Mouse (Mus musculus): ENCODE data around the gene Phpt1.
A peak's percentile ranks its signal among the peaks of the same experiment; 100 is the strongest.
"Not testable (repeated sequence)": the region's sequence is repeated elsewhere in the genome, so short reads cannot be mapped to it uniquely, and the experiment has no call there.

Gene Phpt1

DNA sequence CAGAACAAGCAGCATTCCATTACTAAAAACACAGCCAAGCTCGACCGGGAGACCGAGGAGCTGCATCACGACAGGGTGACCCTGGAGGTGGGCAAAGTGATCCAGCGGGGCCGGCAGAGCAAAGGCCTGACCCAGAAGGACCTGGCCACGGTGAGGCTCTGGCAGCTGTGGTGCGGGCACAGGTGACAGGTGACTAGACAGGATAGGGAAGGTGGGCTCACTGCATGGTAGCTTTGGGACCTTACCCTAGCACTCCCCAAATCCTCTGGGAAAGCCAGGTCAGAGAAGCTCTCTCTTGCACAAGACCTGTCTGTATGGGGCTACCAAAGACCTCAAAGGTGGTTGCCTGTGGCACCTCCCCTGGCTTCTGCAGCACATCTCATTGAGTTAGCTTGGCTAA, 14.5 kb downstream of the Phpt1 start:
- DNase-seq (ENCODE audit: low spot score) = no peak

DNA sequence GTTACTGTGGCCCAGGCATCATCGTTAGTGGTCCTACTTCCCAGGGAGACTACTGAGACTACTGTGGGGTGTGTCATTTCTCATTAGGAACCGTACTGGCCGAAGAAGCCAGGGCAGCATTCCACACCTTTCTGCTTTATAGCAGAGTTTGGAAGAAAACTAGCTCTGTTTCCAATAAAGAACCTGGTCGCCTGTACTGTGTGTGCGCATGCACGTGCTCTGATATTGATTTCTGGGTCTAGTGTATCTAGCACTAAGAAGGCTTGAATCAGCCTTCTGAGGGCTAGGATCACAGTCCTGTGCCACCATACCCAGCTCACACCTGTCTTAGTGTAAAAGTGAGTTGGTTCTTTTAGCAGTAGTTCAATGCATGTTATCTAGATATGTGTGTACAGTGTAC, 16.2 kb downstream of the Phpt1 start:
- no peak for DNase-seq (ENCODE audit: low spot score)

DNA sequence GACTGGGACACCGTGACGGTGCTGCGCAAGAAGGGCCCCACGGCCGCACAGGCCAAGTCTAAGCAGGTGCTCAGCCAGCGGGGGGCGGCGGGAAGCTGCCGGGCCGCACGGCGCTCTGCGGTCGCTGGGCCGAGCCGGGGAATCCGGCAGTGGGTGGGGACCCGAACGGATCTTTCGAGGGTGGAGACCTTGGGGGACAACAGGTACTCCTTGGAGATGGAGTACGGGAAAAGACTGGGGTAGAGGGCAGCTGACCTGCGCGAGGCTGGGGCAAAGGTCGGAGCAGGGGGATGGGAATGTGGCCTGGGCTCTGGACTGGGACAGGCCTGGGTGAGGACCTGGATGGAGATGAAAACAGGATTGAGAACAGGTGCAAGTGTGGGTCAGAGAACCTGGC, 17.1 kb downstream of the Phpt1 start:
- no peak for DNase-seq (ENCODE audit: low spot score)

DNA sequence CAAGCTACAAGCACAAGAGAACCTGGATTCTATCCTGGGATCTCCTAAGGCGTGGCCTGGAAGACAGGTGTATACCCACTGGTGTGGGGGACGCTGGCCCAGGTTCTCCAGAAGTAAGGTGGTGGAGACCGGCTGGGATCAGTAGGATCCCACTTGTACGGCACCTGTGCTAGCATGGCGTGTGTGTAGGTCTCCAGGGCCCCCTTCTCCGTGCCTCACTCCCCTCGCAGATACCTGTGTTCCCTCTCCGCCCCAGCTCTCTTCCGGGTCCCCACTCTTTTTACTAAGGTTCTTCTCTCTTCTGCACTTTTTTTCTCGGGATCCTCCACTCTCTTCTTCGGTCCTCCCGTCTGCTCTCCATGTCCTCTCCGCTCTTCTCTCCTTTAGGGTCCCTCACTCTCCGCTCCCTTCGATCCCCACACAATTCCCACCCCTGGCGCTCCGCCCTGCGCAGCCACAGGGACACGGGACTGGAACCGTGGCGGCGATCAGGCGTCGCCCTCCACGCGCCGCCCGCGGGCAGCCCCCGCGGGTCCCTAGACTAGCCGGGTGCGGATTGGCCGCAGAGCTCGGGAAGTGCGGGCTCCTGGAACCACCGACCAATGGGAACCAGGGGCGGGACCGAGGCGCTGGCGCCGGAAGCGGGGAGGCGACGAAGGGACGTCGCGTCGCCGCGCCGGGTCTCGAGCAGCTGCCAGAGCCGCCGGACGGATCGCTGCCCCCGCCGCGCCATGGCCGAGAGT, 17.6 kb downstream of the Phpt1 start, which contains the start of gene Edf1:
Gene Edf1, plus strand, starts transcription at position 627 of the 743 bp plus-strand sequence.
- DNase-seq (ENCODE audit: low spot score) = peak; percentile 90

DNA sequence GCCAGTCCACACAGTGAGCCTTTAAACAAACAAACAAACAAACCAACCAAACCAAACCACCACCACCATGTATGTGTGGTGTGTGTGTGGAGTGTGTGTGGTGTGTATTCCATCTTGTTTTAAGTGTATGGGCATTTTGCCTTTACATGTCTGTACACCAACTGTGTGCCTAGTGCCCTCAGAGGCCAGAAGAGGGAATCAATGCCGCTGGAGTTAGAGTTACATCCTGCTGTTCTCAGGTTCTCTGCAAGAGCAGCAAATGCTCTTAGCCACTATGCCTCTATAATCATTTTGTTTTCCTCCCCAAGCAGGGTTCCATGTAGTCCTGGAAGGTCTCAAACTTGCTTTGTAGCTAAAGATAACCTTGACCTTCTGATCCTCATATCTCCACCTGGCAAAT, 18.7 kb downstream of the Phpt1 start:
- DNase-seq (ENCODE audit: low spot score) = no peak

DNA sequence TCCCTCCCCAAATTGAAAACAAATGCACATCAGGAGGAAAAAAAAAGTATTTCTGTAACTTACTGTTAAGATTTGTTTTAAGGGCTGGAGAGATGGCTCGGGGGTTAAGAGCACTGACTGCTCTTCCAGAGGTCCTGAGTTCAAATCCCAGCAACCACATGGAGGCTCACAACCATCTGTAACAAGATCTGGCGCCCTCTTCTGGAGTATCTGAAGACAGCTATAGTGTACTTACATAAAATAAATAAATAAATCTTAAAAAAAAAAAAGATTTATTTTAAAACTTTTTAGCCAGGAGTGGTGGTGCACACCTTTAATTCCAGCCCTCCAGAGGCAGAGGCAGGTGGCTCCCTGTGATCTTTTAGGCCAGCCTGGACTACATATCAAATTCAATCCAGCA, 19.5 kb downstream of the Phpt1 start:
- peak; percentile 17 for DNase-seq (ENCODE audit: low spot score)

DNA sequence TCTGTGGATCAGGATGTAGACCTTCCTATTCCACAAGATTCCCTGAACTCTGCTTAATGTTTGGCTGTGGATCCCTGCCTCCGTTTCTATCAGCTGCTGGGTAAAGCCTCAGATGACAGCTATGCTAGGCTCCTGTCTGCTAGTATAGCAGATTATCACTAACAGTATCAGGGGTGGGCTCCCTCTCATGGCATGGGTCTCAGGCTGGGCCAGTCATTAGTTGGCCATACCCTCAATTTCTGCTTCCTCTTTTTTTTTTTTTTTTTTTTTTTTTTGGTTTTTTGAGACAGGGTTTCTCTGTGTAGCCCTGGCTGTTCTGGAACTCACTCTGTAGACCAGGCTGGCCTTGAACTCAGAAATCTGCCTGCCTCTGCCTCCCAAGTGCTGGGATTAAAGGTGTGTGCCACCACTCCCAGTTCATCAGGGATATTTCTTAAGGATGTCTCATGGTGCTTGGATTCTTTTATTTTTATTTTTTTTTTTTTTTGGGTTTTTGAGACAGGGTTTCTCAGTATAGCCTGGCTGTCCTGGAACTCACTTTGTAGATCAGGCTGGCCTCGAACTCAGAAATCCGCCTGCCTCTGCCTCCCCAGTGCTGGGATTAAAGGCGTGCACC, 21.7 kb downstream of the Phpt1 start:
- DNase-seq (ENCODE audit: low spot score) = not testable (repeated sequence)

DNA sequence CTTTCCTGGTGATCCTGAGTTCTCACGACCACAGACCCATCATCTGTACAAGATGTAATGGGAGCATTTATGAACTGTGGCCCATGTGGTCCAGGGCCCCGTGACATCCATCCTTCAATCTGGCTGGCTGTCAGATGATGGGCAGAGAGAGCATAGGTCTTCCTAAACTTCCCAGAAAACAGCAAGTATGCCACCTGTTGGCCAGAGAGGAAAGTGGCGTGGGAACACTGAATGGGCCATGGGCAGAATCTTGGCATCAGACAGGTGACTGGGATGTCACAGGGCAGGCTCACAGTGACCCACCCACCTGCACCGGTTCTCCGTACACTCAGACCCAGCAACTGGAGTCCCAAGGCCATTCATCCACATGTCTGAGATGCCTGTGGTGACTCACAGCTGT, 23.8 kb downstream of the Phpt1 start:
- peak; percentile 38 for DNase-seq (ENCODE audit: low spot score)

DNA sequence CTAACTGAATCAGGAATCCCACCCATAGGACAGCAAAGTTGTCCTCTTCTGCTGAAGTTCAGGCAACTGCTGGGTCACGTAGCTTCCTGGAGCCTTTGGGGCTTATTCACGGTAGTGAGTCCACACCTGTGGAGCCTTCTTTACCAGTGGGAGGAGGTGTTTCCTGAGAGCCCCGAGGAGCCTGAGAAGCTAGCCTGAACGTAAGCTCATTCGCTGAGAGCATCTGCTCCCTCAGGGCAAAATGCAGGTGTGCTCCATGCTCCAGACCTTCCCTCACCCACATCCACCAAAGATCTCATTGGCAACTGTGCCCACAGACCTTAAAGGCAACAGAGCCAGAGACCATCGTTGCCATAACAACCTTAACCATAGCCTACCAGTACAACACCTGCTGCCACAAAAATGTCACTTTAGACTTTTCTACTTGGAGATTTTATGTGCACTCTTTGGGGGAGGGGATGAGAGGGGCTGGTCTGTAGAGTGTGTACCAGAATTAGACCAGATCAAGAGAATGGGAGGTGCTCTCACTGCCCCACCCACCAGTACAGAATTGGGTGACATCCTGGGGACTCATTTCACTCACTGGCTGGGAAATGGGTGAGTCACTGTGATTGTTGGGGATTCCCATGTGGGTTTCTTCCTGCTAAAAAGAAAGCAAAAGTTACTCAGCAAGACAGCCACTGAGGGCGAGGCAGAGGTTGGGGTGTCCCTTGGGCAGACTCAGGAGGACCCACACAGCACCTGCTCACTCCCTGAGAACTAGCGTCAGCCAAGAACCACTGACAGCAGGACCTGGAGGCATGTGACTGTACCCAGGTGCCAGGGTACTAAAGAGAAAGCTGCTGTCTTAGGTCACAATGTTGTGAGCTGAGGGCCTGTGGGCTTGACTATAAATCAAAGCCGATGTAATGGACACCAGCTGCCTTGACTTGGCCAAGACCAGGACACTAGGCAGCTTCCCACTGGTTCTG, 25.7 kb downstream of the Phpt1 start:
- DNase-seq (ENCODE audit: low spot score) = peak; percentile 86

DNA sequence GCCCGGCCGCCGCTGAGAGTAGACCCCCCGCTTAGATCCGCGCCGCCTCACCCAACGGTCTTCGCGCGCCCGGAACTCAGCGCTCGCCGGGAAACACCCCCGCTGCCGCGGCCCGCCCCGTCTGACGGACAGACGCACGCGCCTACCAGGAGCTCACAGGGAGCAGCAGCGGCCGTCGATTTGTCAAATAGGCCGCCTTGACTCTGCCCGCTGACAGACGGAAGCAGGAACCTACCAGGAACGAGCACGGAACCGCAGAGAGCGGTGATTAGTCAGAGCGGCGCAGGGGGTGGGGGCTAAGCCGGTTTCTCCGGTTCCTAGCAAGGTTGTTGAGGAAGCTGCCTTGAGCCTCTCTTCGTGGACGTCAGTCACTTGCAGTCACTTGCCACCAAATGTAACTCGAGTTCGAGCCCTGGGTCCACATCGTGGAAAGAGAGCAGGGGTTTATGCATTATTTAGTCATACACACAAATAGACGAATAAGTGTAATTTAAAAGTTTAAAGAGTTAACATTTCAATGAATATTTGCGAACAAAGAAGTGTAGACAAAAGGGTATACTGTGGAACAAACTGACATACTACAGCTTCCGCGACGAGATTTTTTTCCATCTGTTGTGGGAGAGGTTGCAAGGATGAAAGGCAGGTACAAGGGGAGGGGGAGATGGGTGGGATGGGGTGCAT, 28.1 kb downstream of the Phpt1 start, which contains the start of gene Traf2:
Gene Traf2, minus strand, starts transcription at position 130 of the 681 bp plus-strand sequence.
- peak; percentile 99 for DNase-seq (ENCODE audit: low spot score)

DNA sequence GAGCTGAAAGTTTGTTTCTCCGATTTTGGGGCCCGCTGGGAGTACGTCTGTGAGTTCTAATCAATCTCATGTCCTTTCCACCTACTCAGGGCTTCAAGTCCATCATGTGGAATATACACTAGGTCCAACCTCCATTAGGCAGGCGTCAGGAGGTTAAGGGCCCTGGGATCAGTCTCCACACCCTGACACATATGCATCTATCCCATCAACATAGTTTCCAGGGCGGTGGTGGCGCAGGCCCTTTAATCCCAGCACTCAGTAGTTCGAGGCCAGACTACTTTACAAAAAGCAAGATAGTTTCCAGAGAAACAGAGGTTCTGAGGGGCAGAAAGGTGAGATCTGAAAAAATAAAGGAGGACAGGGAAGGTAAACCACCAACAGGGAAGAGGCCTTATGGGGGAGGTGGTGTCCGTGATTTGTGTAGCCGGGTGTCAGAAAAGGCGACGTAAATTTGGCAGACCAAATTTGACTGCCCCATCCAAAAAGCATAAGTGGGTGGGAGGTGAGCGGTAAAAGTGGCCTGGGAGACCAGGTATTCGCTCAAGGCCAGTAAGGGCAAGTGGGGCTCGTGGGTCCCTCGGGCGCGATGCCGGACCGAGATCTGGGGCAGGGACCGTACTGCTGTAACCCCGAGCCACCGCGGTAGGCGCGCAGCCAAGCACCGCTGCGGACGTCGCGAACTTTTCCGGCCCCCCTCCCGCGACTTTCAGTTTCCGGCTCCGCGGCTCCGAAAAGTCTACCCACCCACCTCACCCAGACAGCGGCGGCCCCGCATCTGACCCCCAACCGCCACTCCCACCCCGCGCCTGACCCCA, 28.8 kb downstream of the Phpt1 start:
- no peak for DNase-seq (ENCODE audit: low spot score)

DNA sequence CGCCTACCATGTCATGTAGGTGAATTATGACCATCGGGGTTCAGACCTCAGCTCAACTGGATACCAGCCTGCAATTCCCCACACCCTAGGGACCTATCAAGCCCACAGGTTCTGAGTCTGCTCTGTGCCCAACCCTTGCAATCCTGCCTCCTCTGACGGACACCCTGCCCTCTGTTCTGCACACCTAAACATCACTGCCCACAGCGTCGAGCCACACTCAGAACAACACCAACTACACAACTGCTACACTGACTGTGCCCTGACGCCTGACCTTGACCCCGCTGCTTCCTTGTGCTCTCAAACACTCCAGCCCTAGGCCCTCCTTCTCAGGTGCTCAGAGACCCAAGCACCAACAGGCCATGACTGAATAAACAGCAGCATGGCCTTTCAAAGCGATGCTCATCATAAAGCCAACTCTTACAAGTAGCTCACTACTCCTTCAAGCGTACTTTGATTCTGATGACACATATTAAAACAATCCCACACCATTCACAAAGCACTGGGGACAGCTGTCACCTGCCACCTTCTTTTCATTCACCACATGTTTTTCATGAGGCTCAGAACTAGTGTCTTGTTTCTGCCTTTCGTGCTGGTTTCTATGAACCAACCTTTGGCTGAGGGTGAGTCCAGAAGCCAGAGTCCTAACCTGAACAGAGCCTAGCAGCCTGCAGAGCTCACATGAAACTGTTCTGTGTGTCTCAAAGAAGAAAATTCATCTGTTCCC, 33.2 kb downstream of the Phpt1 start:
- no peak for DNase-seq (ENCODE audit: low spot score)

DNA sequence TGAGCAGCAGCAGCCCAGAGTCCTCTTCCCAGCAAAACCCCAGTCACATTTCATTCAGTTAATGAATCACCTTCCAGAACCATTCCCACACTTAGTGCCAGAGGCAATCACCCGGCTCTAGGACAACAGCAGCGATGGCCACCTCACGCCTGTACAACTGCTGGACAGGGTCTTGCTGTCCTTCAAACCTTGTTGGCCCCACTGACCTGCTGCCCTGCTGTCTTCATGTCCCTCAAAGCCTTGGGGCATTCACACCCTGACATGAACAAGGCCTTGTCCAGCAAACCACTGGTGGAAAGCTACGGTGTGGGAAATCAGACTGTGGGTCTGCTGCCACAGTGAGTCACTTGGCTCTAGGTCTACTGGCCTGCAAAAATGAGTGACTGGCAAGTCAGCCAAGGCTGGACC, 34.5 kb downstream of the Phpt1 start:
- no peak for DNase-seq (ENCODE audit: low spot score)

DNA sequence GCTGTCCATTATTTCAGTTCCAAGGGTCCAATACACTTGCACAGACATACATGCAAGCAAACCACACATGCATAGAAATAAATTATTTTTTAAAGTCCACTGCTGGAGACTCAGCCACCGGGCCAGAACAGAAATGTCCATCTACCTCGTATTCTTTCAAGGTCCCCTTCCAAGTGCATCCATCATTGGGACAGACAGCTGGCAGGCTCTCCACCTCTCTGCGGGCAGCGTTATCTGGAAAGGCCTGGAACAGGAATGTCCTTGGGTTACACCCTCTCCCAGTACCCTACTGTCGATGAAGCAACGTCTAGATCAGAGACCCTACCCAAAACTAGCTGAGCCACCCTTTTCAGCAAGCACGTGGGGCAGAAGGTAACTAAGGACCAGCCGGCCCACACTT, 38.5 kb downstream of the Phpt1 start:
- no peak for DNase-seq (ENCODE audit: low spot score)

DNA sequence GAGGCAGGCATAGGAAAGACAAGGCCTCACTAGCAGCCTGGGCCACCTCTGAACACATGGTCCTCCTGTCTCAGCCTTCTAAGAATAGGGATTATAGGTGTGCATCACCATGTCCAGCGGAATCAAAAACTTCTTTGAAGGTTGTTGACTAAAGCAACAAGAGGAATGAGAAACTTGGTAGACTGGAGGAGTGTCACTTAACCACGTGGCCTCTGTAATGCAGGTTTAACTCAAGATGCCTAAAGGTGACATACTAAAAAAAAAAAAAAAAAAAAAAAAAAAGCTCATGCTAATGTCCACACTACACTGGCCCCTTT, 40.2 kb downstream of the Phpt1 start:
- no peak for DNase-seq (ENCODE audit: low spot score)

DNA sequence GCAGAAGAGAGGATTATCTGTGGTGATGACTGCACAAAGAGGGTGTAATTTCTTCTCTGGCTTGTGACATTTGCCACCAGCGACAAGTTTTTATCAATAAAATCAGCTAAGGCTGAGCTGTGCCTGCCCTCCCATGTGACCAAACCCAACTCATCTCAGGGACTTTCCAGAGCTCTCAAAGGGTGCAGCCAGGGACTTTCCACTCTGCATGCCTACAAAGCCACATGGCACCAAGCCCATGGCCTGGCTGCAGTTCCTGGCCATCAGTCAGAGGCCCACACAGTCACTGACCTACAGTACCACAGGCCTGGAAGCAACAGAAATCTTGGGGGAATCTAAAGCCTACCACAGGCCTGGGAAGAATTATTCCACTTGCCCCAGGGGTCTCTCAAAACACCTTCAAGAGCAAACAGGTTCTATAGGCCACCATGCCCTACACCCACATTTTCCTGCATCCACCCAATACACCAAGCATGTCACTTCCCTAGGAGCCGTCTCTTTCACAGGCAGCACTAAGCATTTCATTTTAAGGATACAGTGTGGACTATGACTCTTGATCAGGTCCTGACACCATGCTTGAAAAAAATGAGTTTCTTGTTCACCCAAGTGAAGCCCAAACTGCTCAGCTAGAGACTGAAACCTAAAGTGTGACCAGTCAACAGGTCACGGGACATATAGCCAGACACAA, 40.7 kb downstream of the Phpt1 start:
- peak; percentile 79 for DNase-seq (ENCODE audit: low spot score)

DNA sequence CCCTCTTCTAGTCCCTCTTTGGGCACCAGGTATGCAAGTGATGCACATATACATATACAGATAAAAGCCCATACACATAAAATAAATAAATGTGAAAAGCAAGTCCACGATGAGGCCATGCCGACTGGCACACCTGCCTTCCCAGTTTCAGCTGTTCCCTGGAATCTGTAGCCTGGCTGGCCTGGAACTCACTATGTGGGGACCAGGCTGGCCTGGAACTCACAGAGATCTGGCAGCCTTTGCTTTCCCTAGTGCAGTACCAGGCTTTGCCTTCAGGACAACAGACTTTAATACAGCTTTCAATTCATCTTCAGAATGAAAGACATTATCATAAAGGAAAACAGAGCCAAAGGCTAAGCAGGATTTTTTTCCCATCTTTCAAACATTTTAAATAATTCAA, 41.3 kb downstream of the Phpt1 start:
- DNase-seq (ENCODE audit: low spot score) = no peak

DNA sequence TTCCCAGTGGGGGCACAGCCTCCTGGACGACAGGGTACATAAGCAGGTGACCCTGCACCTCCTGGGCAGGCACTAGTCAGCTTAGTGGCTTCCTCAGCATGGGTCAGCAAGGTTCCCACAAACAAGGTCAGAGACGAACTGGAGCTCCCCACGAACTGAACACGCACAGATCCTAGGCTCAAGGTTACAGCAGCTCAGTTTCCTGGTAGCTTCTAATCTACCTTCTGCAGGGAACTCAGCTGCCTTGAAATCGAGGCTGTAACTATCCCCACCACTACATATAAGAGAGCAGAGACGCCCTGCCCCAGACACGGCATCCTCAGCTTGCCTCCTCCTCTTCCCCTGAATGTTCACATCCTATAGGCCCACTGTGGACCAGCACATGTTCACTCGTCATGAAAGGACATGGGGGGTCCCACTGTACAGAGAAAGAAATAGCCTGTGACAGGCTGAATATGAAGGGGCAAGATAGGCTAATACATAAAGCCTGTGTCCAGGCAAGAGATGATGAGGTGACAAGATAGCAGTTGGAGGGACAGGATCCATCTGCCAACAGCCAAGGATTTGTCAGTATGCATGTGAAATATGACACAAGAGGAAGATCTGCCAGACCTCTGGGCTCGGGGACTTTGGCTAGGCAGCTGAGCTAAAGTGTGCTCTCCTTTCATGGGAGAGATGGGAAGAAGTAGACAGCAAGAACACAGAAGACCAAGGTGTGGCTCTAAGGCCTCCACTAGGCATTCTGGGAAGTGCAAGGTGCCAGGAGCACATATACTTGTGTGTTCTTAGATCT, 48.3 kb downstream of the Phpt1 start:
- DNase-seq (ENCODE audit: low spot score) = no peak

Data from T-cell, adult 2 months (primary cell).